Mouse (Mus musculus) liver, embryonic 14.5 days (tissue): ENCODE results near the gene Ndufs7. TPM values are rescaled to one million over a fixed set of nuclear protein-coding genes. Genes with fewer than 3 reads are reported as not detected.

Experiments
- ATAC-seq: fragments of 200-750 bp; cut with Nextera tagmentation; 2 replicates; pipeline ENCODE4 v1.8.0; 2017; ENCODE audit warnings: moderate number of reproducible peaks, mild to moderate bottlenecking, moderate library complexity; ENCODE audit not compliant: insufficient read depth
- DNase-seq, 3 experiments: peaks; one replicate each; pipeline ENCODE4 v3.0.0-alpha.2; 2012 to 2013; ENCODE audit warnings: low read depth in 3 of 3, low spot score in 3 of 3
- H3K27ac ChIP-seq: fragments of 300-500 bp; sonication (generic); 2 replicates; pipeline ENCODE4 v1.5.1; 2014; ENCODE audit warnings: moderate library complexity, mild to moderate bottlenecking, control low read depth, inconsistent platforms
- H3K27me3 ChIP-seq: fragments of 300-500 bp; sonication (generic); 2 replicates; pipeline ENCODE4 v1.6.1; 2014; ENCODE audit warnings: mild to moderate bottlenecking, low read length, moderate library complexity; ENCODE audit not compliant: control insufficient read depth, insufficient read depth
- H3K36me3 ChIP-seq: fragments of 300-500 bp; sonication (generic); replicated peaks from 2 replicates; pipeline ENCODE4 v1.6.1; 2014; ENCODE audit warnings: low read depth; ENCODE audit not compliant: control insufficient read depth, insufficient read depth
- H3K4me1 ChIP-seq, 2 experiments: fragments of 200-500 bp in 1 of 2; fragments of 300-500 bp in 1 of 2; sonication (generic) in 1 of 2; replicated peaks; 2 replicates each; pipeline ENCODE4 v1.6.1; 2012 to 2014; ENCODE audit warnings: antibody characterized with exemption in 1 of 2, inconsistent platforms in 1 of 2, low read length in 1 of 2; ENCODE audit not compliant: control insufficient read depth in 2 of 2, insufficient read depth in 2 of 2
- H3K4me2 ChIP-seq: fragments of 300-500 bp; sonication (generic); 2 replicates; pipeline ENCODE4 v1.6.1; 2014; ENCODE audit warnings: low read depth, mild to moderate bottlenecking, control low read depth, moderate library complexity
- H3K4me3 ChIP-seq, 2 experiments: fragments of 200-500 bp in 1 of 2; fragments of 300-500 bp in 1 of 2; sonication (generic) in 1 of 2; 2 replicates each; pipeline ENCODE4 v1.5.1; 2012 to 2014; ENCODE audit warnings: low read depth in 2 of 2, low read length in 2 of 2, mild to moderate bottlenecking in 2 of 2, control low read depth in 1 of 2, inconsistent platforms in 1 of 2, moderate library complexity in 1 of 2; ENCODE audit not compliant: insufficient read depth in 1 of 2
- H3K9ac ChIP-seq: fragments of 300-500 bp; sonication (generic); replicated peaks from 2 replicates; pipeline ENCODE4 v1.6.1; 2014; ENCODE audit warnings: mild to moderate bottlenecking, control low read depth, moderate library complexity
- H3K9me3 ChIP-seq: fragments of 300-500 bp; sonication (generic); 2 replicates; pipeline ENCODE4 v1.6.1; 2016; ENCODE audit warnings: low read length, mixed read lengths; ENCODE audit not compliant: control insufficient read depth
- CTCF ChIP-seq: IDR thresholded peaks from 2 replicates; pipeline ENCODE4 v1.5.1; 2016; ENCODE audit warnings: antibody characterized with exemption, low read depth, control low read depth
- EP300 ChIP-seq: IDR thresholded peaks from 2 replicates; pipeline ENCODE4 v1.6.1; 2016; ENCODE audit warnings: antibody characterized with exemption, low read depth
- WGBS: fragments of 180-500 bp; shearing (Covaris S2); extraction: QIAGEN DNeasy Blood & Tissue Kit; methylation state at CpG from one replicate; pipeline ENCODE4 v1.1.7; 2014; ENCODE audit not compliant: insufficient replicate concordance; 5-methylcytosine and 5-hydroxymethylcytosine counted together
- polyA plus RNA-seq, 2 experiments: library from polyadenylated mRNA; depleted of rRNA in 1 of 2; stranded (reverse) in 1 of 2; unstranded in 1 of 2; fragments of >200 nt; fragmentation: Nextera tagmentation in 1 of 2; extraction: Ambion mirVana in 1 of 2; gene quantifications; 2 replicates each; pipeline versions ENCODE4 v1.2.1 to v1.2.3; 2012 to 2014

Gene Ndufs7
- polyA plus RNA-seq, 2 experiments, result 189 to 272 TPM

GRCm38 (mm10) chr10:80262776-80263365, 13.9 kb downstream of the Ndufs7 start:
- H3K9me3 ChIP-seq, result no peaks in the 10 kb centered on the region
- no peak overlapping the region for H3K4me3 ChIP-seq
- no peaks in the 10 kb centered on the region for H3K27me3 ChIP-seq
- H3K27ac ChIP-seq, result no peak overlapping the region
- peaks cover 36 to 37% of the 10 kb centered on the region in 2 experiments for H3K4me1 ChIP-seq
- TF ChIP-seq EP300, result no peak
- TF ChIP-seq CTCF, result no peak
- DNase-seq (no peak), ATAC-seq (no peak)
- H3K4me2 ChIP-seq, result no peak overlapping the region
- no peak overlapping the region for H3K9ac ChIP-seq
- H3K36me3 ChIP-seq, result peaks cover 9% of the 10 kb centered on the region
- WGBS, result 83% methylated on average over 10 of the region's 10 CpGs

GRCm38 (mm10) chr10:80264341-80265148, 15.6 kb downstream of the Ndufs7 start:
- Histone ChIP-seq H3K9me3 (no peaks in the 10 kb centered on the region), H3K27ac (peak overlapping the region; percentile 23), H3K4me1 (peaks cover 48 to 52% of the 10 kb centered on the region in 2 experiments), H3K4me2 (peak overlapping the region; percentile 84), H3K36me3 (peaks cover 14% of the 10 kb centered on the region), H3K27me3 (no peaks in the 10 kb centered on the region), H3K4me3 (peak overlapping the region; percentile 74 to 98), H3K9ac (peak overlapping the region; percentile 89)
- ATAC-seq, result peak; percentile 69
- TF ChIP-seq EP300, result 0 out of 2 replicates have a peak, but pooled peaks have one; percentile 9
- no peak for TF ChIP-seq CTCF
- 1% methylated on average over 81 of the region's 81 CpGs for WGBS
- DNase-seq, result peak; percentile 98

- Histone ChIP-seq H3K27ac (peak overlapping the region; percentile 23), H3K4me1 (peaks cover 50 to 55% of the 10 kb centered on the region in 2 experiments), H3K9me3 (no peaks in the 10 kb centered on the region), H3K27me3 (no peaks in the 10 kb centered on the region), H3K4me2 (peak overlapping the region; percentile 84), H3K36me3 (peaks cover 14% of the 10 kb centered on the region), H3K4me3 (peak overlapping the region; percentile 74 to 98), H3K9ac (peak overlapping the region; percentile 89)
- ATAC-seq (no peak), DNase-seq (no peak)
- WGBS, result under 1% methylated on average over 18 of the region's 18 CpGs
- TF ChIP-seq CTCF (no peak), EP300 (no peak; the same call in 1 of the 2 replicates)
These were observed 16.2 kb downstream of the Ndufs7 start for GRCm38 (mm10) chr10:80265149-80265486.

GRCm38 (mm10) chr10:80270099-80270498, 21.2 kb downstream of the Ndufs7 start:
- peak; percentile 49 for ATAC-seq
- Histone ChIP-seq H3K9me3 (no peaks in the 10 kb centered on the region), H3K36me3 (peaks cover 37% of the 10 kb centered on the region), H3K9ac (peak overlapping the region; percentile 37), H3K4me3 (peak overlapping the region; percentile 34 to 35), H3K27ac (peak overlapping the region; percentile 87), H3K4me1 (peaks cover 57 to 58% of the 10 kb centered on the region in 2 experiments), H3K4me2 (peak overlapping the region; percentile 63), H3K27me3 (no peaks in the 10 kb centered on the region)
- WGBS, result 26% methylated on average over 2 of the region's 2 CpGs
- DNase-seq, result no peak
- TF ChIP-seq EP300 (no peak; the same call in 1 of the 2 replicates), CTCF (no peak)

GRCm38 (mm10) chr10:80270734-80271181, 21.8 kb downstream of the Ndufs7 start:
- TF ChIP-seq CTCF, result no peak
- H3K4me3 ChIP-seq, result peak overlapping the region; percentile 19 to 35; a peak in 3 of 4 replicates
- no peaks in the 10 kb centered on the region for H3K9me3 ChIP-seq
- no peaks in the 10 kb centered on the region for H3K27me3 ChIP-seq
- DNase-seq, result peak in 2 of 3 experiments; percentile 59 to 62
- peak overlapping the region; percentile 87 for H3K27ac ChIP-seq
- ATAC-seq, result peak; percentile 77
- H3K4me1 ChIP-seq, result peaks cover 55 to 58% of the 10 kb centered on the region in 2 experiments
- WGBS, result 21% methylated on average over 6 of the region's 6 CpGs
- peaks cover 43% of the 10 kb centered on the region for H3K36me3 ChIP-seq
- H3K9ac ChIP-seq, result peak overlapping the region; percentile 37
- H3K4me2 ChIP-seq, result peak overlapping the region; percentile 63
